Mouse (Mus musculus): ENCODE measurements around the gene Rap1gap2.

GRCm38 (mm10) chr11:74650576-74651100, 39.9 kb upstream of the Rap1gap2 start:
- TF ChIP-seq CTCF (IDR thresholded peaks at IDR 0.05; ENCODE audit: insufficient read depth, low read length): no peak
- no peak for TF ChIP-seq POLR2A (IDR thresholded peaks at IDR 0.05; ENCODE audit: borderline replicate concordance, extremely low read depth, low read depth, low read length)
